Mouse (Mus musculus): ENCODE results near the gene Ccdc162.
"Not testable (repeated sequence)": the region's sequence is repeated elsewhere in the genome, so short reads cannot be mapped to it uniquely, and the experiment has no call there.

Ccdc162 gene

GRCm38 (mm10) chr10:41675243-41675642 is 41.2 kb downstream of the Ccdc162 start:
- Histone ChIP-seq H3K4me1 (replicated peaks; ENCODE audit: low read depth, low read length) (peaks cover 24% of the 10 kb centered on the region), H3K27me3 (ENCODE audit: insufficient read depth, low read length) (no peaks in the 10 kb centered on the region; the same call in 1 of the 2 replicates), H3K4me3 (replicated peaks; ENCODE audit: low read length) (no peak overlapping the region), H3K36me3 (ENCODE audit: insufficient read depth, low read length) (no peaks in the 10 kb centered on the region), H3K9me3 (ENCODE audit: low read length) (no peaks in the 10 kb centered on the region)
- TF ChIP-seq CTCF (conservative IDR thresholded peaks at IDR 0.05; ENCODE audit: low read length), result no peak
- no peak for TF ChIP-seq NANOG (IDR thresholded peaks at IDR 0.05; ENCODE audit: borderline replicate concordance, low read length)
- no peak for TF ChIP-seq POU5F1 (IDR thresholded peaks at IDR 0.05; ENCODE audit: borderline replicate concordance, low read length)

GRCm38 (mm10) chr10:41674362-41674761 is 42.1 kb downstream of the Ccdc162 start:
- H3K36me3 ChIP-seq (ENCODE audit: insufficient read depth, low read length), result no peaks in the 10 kb centered on the region
- H3K4me3 ChIP-seq (replicated peaks; ENCODE audit: low read length), result no peak overlapping the region
- peaks cover 22% of the 10 kb centered on the region for H3K4me1 ChIP-seq (replicated peaks; ENCODE audit: low read depth, low read length)
- TF ChIP-seq NANOG (IDR thresholded peaks at IDR 0.05; ENCODE audit: borderline replicate concordance, low read length) (no peak), CTCF (conservative IDR thresholded peaks at IDR 0.05; ENCODE audit: low read length) (no peak), POU5F1 (IDR thresholded peaks at IDR 0.05; ENCODE audit: borderline replicate concordance, low read length) (no peak)
- no peaks in the 10 kb centered on the region; the same call in 1 of the 2 replicates for H3K27me3 ChIP-seq (ENCODE audit: insufficient read depth, low read length)
- H3K9me3 ChIP-seq (ENCODE audit: low read length), result no peaks in the 10 kb centered on the region

GRCm38 (mm10) chr10:41670196-41670595 is 46.2 kb downstream of the Ccdc162 start:
- Histone ChIP-seq H3K4me1 (replicated peaks; ENCODE audit: low read depth, low read length) (0 out of 2 replicates have a peak, but pooled peaks cover 4% of the 10 kb centered on the region), H3K4me3 (replicated peaks; ENCODE audit: low read length) (no peak overlapping the region)

GRCm38 (mm10) chr10:41665498-41665897 is 50.9 kb downstream of the Ccdc162 start:
- Histone ChIP-seq H3K4me1 (replicated peaks; ENCODE audit: low read depth, low read length) (0 out of 2 replicates have a peak, but pooled peaks cover 4% of the 10 kb centered on the region), H3K36me3 (ENCODE audit: insufficient read depth, low read length) (no peaks in the 10 kb centered on the region), H3K27me3 (ENCODE audit: insufficient read depth, low read length) (no peaks in the 10 kb centered on the region), H3K9me3 (ENCODE audit: low read length) (no peaks in the 10 kb centered on the region), H3K4me3 (replicated peaks; ENCODE audit: low read length) (no peak overlapping the region)
- TF ChIP-seq POU5F1 (IDR thresholded peaks at IDR 0.05; ENCODE audit: borderline replicate concordance, low read length) (no peak), NANOG (IDR thresholded peaks at IDR 0.05; ENCODE audit: borderline replicate concordance, low read length) (no peak), CTCF (conservative IDR thresholded peaks at IDR 0.05; ENCODE audit: low read length) (no peak)

More at GRCm38 (mm10) chr10:41670196-41670595, 46.2 kb downstream of the Ccdc162 start:
- H3K9me3 ChIP-seq (ENCODE audit: low read length), result no peaks in the 10 kb centered on the region
- H3K27me3 ChIP-seq (ENCODE audit: insufficient read depth, low read length), result no peaks in the 10 kb centered on the region; the same call in 1 of the 2 replicates
- no peaks in the 10 kb centered on the region for H3K36me3 ChIP-seq (ENCODE audit: insufficient read depth, low read length)
- no peak for TF ChIP-seq POU5F1 (IDR thresholded peaks at IDR 0.05; ENCODE audit: borderline replicate concordance, low read length)
- no peak for TF ChIP-seq CTCF (conservative IDR thresholded peaks at IDR 0.05; ENCODE audit: low read length)

GRCm38 (mm10) chr10:41659671-41660070 is 56.8 kb downstream of the Ccdc162 start:
- H3K36me3 ChIP-seq (ENCODE audit: insufficient read depth, low read length); H3K27me3 ChIP-seq (ENCODE audit: insufficient read depth, low read length); H3K4me3 ChIP-seq (replicated peaks; ENCODE audit: low read length); H3K4me1 ChIP-seq (replicated peaks; ENCODE audit: low read depth, low read length): not testable (repeated sequence)
- H3K9me3 ChIP-seq (ENCODE audit: low read length), result peaks cover 17% of the 10 kb centered on the region

- not testable (repeated sequence) for H3K4me1 ChIP-seq (replicated peaks; ENCODE audit: low read depth, low read length); H3K36me3 ChIP-seq (ENCODE audit: insufficient read depth, low read length); H3K4me3 ChIP-seq (replicated peaks; ENCODE audit: low read length); H3K27me3 ChIP-seq (ENCODE audit: insufficient read depth, low read length)
- H3K9me3 ChIP-seq (ENCODE audit: low read length), result peaks cover 17% of the 10 kb centered on the region
Measured at GRCm38 (mm10) chr10:41655684-41656083, 60.8 kb downstream of the Ccdc162 start.

GRCm38 (mm10) chr10:41652988-41653387 is 63.4 kb downstream of the Ccdc162 start:
- no peak for TF ChIP-seq CTCF (conservative IDR thresholded peaks at IDR 0.05; ENCODE audit: low read length)
- TF ChIP-seq POU5F1 (IDR thresholded peaks at IDR 0.05; ENCODE audit: borderline replicate concordance, low read length), result no peak
- TF ChIP-seq NANOG (IDR thresholded peaks at IDR 0.05; ENCODE audit: borderline replicate concordance, low read length), result no peak
- Histone ChIP-seq H3K4me1 (replicated peaks; ENCODE audit: low read depth, low read length) (no peaks in the 10 kb centered on the region), H3K9me3 (ENCODE audit: low read length) (peaks cover 21% of the 10 kb centered on the region), H3K27me3 (ENCODE audit: insufficient read depth, low read length) (no peaks in the 10 kb centered on the region), H3K4me3 (replicated peaks; ENCODE audit: low read length) (no peak overlapping the region), H3K36me3 (ENCODE audit: insufficient read depth, low read length) (no peaks in the 10 kb centered on the region)

- H3K36me3 ChIP-seq (ENCODE audit: insufficient read depth, low read length), result no peaks in the 10 kb centered on the region
- H3K4me3 ChIP-seq (replicated peaks; ENCODE audit: low read length), result no peak overlapping the region
- H3K9me3 ChIP-seq (ENCODE audit: low read length), result peaks cover 21% of the 10 kb centered on the region
- H3K27me3 ChIP-seq (ENCODE audit: insufficient read depth, low read length), result no peaks in the 10 kb centered on the region
- TF ChIP-seq CTCF (conservative IDR thresholded peaks at IDR 0.05; ENCODE audit: low read length) (no peak), POU5F1 (IDR thresholded peaks at IDR 0.05; ENCODE audit: borderline replicate concordance, low read length) (no peak), NANOG (IDR thresholded peaks at IDR 0.05; ENCODE audit: borderline replicate concordance, low read length) (no peak)
- no peaks in the 10 kb centered on the region for H3K4me1 ChIP-seq (replicated peaks; ENCODE audit: low read depth, low read length)
Measured at GRCm38 (mm10) chr10:41652094-41652775, 64.2 kb downstream of the Ccdc162 start.

- H3K36me3 ChIP-seq (ENCODE audit: insufficient read depth, low read length), result no peaks in the 10 kb centered on the region
- TF ChIP-seq CTCF (conservative IDR thresholded peaks at IDR 0.05; ENCODE audit: low read length) (no peak), POU5F1 (IDR thresholded peaks at IDR 0.05; ENCODE audit: borderline replicate concordance, low read length) (no peak), NANOG (IDR thresholded peaks at IDR 0.05; ENCODE audit: borderline replicate concordance, low read length) (no peak)
- H3K27me3 ChIP-seq (ENCODE audit: insufficient read depth, low read length), result no peaks in the 10 kb centered on the region
- no peaks in the 10 kb centered on the region for H3K4me1 ChIP-seq (replicated peaks; ENCODE audit: low read depth, low read length)
- H3K4me3 ChIP-seq (replicated peaks; ENCODE audit: low read length), result no peak overlapping the region
- peaks cover 21% of the 10 kb centered on the region for H3K9me3 ChIP-seq (ENCODE audit: low read length)
Measured at GRCm38 (mm10) chr10:41651532-41651931, 64.9 kb downstream of the Ccdc162 start.
